Mouse (Mus musculus) left cerebral cortex, postnatal 36 days (tissue): Measurements from ENCODE around the gene Dhx8. TPM values are rescaled to one million over a fixed set of nuclear protein-coding genes. Genes with fewer than 3 reads are reported as not detected.

Experiments
- DNase-seq, 2 experiments: peaks; one replicate each; pipeline ENCODE4 v3.0.0; 2021 to 2022; ENCODE audit warnings: low spot score in 2 of 2, mixed read lengths in 1 of 2
- intact Hi-C: fragments of 180-260 bp; cut with DNase I; formaldehyde crosslinking; loops from one replicate; pipeline ENCODE4 v1.15.1; 2025
- total RNA-seq, 2 experiments: library from RNA; stranded (reverse); gene quantifications; 2 replicates each; pipeline ENCODE4 v1.2.3; 2021

Dhx8 gene
- 10 to 100 TPM; 34.1 to 37.4 TPM for total RNA-seq

DNA sequence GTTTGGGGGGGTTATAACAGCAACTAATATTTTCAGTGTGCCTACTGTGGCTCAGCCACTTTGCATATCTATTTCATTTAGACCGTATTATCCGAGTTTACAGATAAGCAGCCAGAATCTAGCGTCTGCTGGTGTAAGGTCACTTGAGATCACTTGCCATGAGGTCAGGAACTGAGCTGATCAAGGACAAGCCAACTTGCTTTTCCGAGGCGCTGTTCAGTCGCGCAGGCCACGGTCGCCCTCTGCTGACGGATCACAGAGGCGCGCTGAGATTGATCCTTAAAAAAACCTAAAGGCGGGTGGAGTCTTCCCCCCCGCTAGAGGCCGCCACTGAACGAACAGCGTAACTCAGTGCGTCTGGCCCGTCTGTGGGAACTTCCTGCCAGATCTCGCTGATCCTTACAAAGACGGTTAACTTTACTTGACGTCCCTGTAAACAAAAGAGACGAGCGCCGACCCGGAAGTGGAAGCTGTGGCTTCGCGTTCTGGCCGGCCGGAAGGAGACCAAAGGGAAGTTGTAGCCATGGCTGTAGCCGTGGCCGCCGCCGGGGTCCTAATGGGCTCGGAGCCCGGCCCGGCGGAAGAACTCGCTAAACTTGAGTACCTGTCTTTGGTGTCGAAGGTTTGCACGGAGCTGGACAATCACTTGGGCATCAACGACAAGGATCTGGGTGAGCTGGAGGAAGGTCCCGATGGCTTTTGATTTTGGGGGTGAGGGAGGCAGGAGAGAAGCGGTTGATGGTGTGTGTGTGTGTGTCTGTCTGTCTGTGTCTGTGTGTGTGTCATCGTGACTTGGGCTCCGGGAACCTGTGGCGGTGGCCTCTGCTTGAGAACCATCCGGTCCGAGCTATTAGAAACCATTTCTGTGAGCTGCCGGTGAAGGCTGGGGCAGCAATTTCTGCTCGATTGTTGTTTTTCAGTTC is at the start of gene Dhx8:
Gene Dhx8, plus strand, starts transcription at position 402 of the 923 bp plus-strand sequence.
- peak; percentile 97 to 98 for DNase-seq
- intact Hi-C loops: loop anchor here (1.0 to 5.0 kb wide), 2 partner anchors 40 to 74 kb away; no protein-coding TSS in a partner anchor

- peak; percentile 88 to 90 for DNase-seq
- intact Hi-C loops: loop anchor here (2.0 kb wide), 1 partner anchor 15 kb away; no protein-coding TSS in a partner anchor
Observed at GRCm38 (mm10) chr11:101687351-101688301, 45.1 kb upstream of the Dhx8 start.

GRCm38 (mm10) chr11:101689701-101690113 is 43.0 kb upstream of the Dhx8 start:
- peak; percentile 81 for DNase-seq
- intact Hi-C loops: loop anchor here (5.0 kb wide), 1 partner anchor 43 kb away; the partner anchor contains the start of gene Dhx8

- DNase-seq: peak in 1 of 2 experiments; percentile 46
- intact Hi-C loops: loop anchor here (5.0 kb wide), 1 partner anchor 42 kb away; the partner anchor contains the start of gene Dhx8
Observed at GRCm38 (mm10) chr11:101690326-101690725, 42.4 kb upstream of the Dhx8 start.

- intact Hi-C loops: no loop called here
- DNase-seq: peak in 1 of 2 experiments; percentile 17
Observed at GRCm38 (mm10) chr11:101695906-101696661, 36.6 kb upstream of the Dhx8 start.

- DNase-seq: no peak
- intact Hi-C loops: no loop called here
Observed at GRCm38 (mm10) chr11:101697156-101697861, 35.4 kb upstream of the Dhx8 start.

DNA sequence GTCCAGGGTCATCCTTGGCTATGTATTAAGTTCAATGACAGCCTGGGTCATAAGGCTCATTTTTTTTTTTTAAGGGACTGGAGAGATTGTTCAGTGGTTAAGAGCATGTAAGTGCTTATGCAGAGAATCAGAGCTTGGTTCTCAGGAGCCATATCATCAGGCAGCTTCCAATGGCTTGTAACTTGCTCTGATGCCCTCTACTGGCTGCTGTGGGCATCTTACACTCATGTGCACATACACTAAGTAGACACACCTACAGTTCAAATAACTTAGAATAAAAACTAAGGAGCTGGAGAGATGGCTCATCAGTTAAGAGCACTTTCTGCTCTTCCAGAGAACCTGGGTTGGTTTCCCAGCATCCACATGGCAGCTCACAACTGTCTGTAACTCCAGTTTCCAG is 34.6 kb upstream of the Dhx8 start:
- intact Hi-C loops: no loop called here
- no peak for DNase-seq

GRCm38 (mm10) chr11:101699556-101699955 is 33.2 kb upstream of the Dhx8 start:
- intact Hi-C loops: no loop called here
- no peak for DNase-seq

DNA sequence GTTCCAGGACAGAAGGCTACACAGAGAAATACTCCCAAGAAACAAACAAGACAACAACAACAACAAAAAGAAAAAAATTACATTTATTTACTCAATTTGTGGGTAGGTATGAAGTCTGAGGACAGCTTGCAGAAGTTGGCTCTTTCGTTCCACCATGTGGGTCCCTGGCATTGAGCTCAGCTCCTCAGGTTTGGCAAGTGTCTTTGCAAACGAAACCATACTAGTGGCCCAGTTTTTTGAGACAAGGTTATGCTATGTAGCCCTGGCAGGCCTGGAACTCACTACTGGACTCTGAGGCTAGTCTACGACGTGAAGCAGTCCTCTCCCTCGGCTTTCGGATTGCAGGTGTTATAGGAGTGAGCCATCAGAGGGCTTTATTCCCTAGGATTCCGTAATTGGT is 32.7 kb upstream of the Dhx8 start:
- intact Hi-C loops: no loop called here
- no peak for DNase-seq

DNA sequence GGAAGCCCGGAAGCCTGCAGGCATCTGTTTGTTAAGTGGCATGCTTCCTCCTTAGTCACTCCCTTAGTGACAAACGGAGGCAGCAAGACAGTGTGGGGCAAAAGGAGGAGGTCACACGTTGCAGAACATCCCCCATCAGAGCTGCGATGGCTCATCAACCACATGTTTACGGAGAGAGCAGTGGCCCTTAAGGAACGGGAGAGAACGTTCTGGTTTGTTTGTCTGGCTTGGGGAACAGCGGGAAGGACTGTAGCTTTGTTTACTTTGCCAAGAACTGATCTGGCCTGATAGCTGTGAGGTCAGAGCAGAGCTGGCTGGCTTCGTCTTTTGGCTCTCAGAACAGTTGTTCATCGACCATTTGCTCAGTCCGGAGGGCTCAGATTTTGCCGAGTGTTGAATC is 32.3 kb upstream of the Dhx8 start:
- intact Hi-C loops: no loop called here
- peak in 1 of 2 experiments; percentile 9 for DNase-seq

GRCm38 (mm10) chr11:101704081-101704480 is 28.6 kb upstream of the Dhx8 start:
- no peak for DNase-seq
- intact Hi-C loops: no loop called here

- intact Hi-C loops: no loop called here
- DNase-seq: no peak
Observed at GRCm38 (mm10) chr11:101706764-101707448, 25.8 kb upstream of the Dhx8 start.

DNA sequence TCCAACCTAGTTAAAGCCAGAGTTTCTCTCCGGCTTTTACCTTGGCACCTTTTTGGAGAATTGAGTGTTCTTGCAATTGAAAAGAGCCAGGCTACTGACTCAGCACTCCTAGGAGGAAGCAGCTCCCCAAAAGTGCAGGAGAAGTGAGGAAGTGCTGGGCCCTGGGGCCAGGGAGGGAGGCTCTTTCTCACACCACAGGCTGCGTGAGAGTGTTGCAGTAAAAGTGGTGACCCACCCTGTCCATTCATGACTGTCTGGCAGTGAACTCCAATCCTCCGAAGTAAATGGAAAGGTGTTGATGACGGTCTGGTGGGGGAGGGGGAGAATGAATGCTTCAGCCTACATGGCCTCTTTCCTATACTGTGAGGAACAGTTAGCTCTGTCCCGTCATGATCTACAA is 24.2 kb upstream of the Dhx8 start:
- no peak for DNase-seq
- intact Hi-C loops: no loop called here

DNA sequence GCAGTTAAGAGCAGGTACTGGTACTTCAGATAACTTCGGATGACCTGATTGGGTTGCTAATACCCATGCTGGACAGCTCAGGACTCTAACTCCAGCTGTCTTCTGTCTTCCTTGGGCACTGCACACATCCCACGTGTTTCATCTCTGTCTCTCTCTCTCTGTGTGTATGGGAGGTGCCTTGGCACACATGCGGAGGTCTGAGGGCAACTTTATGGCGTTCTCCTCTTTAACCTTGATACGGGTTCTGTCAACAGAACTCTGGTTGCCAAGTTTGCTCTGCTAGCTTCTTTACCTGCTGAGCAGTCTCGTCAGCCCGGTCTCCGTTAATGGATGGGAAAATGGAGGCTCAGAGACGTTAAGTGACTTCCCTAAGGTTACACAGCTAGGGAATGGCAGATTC is 19.9 kb upstream of the Dhx8 start:
- intact Hi-C loops: no loop called here
- no peak for DNase-seq

GRCm38 (mm10) chr11:101714012-101714411 is 18.7 kb upstream of the Dhx8 start:
- DNase-seq: no peak
- intact Hi-C loops: no loop called here

- intact Hi-C loops: no loop called here
- no peak for DNase-seq
Observed at GRCm38 (mm10) chr11:101718324-101718723, 14.4 kb upstream of the Dhx8 start.

DNA sequence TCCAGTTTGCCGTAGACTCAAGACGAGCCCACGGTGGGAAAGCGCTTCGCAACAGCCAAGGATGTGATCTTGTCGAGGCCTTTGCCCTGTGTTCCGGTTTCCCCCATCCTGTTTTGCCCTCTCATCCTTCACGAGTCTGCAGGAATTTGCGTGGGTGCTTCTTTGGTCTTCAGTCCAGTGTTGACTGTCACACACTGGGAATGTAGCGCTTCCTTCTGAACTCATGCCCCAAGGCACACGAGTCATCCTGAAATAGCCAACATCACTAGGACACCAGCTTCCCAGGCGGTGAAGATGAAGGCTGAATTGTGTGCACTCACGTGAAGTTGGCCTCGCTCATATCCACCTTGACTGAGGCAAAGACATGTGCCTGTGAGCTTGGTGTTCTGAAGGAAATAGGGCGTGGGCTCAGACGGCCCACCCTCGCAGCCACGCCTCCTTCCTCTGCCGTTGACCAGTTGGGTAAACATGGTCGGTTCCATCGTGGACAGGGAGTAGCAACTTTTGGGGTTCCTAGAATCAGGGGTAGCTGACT is 12.7 kb upstream of the Dhx8 start:
- intact Hi-C loops: no loop called here
- no peak for DNase-seq

DNA sequence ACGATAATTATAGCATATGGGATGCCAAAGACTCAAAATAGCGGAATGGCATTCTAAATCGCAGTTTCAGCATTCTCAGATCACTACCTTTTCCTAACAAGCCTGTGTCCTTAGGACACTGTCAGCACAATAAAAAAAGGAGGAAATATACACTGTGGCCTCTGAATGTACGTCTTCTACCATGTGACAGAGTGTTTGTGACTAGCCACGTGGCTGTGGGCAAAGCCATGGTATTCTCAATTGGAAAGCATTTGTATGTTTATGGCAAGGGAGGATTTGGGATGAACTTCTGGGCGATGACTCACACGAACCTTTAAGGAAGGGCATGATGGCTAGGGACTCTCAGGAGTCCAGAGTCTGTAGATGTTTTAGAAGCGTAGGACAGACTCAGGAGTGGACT is 7.7 kb upstream of the Dhx8 start:
- intact Hi-C loops: no loop called here

More for the DNA sequence above, 7.7 kb upstream of the Dhx8 start:
- no peak for DNase-seq
